Mouse (Mus musculus): ENCODE data around the gene Vps8.

The Vps8 gene

GRCm38 (mm10) chr16:21422645-21423545, at the start of gene Vps8:
Gene Vps8 (plus strand): TSS chr16:21423118.
- peak; percentile 95 for DNase-seq

GRCm38 (mm10) chr16:21373316-21373960, 49.5 kb upstream of the Vps8 start:
- no peak for DNase-seq

GRCm38 (mm10) chr16:21374067-21374466, 48.9 kb upstream of the Vps8 start:
- no peak for DNase-seq

- DNase-seq = no peak
Observed at GRCm38 (mm10) chr16:21375147-21375546, 47.8 kb upstream of the Vps8 start.

DNA sequence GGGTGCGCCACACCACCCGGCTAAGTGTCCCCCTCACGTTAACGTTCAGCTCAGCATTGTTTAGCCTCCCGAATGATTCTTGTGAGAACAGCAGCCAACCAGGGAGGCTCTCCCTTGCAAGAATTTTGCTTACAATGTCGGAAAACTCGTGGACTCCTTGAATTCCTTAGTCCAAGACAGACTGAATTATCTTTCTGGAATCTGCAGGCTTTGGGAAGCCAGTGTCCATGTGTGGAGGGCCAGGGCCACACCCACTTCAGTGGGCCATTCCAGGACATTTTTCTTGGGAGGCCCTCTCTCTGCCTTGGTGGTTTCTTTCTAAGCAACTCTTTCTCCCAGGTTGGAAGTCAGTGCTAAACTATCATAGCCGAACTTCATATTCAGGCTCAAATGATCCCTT, 46.6 kb upstream of the Vps8 start:
- no peak for DNase-seq

DNA sequence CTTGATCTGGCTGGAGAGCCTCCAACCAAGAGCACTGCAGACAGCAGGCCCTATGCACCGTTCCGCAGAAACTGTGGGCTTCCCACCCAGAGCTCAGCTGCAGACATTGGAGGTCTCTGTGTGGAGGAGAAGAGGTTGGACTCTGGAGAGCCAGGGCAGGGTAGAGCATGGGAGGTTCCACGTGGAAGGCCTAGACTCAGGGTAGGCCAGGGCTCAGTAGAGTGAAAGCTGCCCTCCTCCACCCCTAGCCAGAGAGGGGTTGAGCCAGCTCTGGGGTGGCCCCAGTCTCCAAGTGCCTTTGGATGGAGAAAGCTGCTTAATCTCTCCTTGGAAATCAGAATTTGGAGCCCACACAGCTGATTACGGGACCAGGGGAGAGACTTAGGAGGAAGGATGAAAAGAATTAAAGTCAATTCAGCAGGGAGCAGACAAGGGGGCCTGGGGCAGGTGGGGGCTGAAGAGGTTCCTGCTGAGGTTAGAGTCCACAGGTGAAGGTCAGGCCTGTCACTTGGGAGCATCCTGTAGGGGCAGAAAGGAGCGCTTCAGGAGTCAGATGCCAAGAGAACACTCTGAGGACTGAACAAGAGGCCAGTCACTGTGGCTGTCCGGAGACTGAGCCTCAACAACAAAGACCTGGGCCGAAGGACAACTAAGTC, 45.8 kb upstream of the Vps8 start:
- DNase-seq = no peak

DNA sequence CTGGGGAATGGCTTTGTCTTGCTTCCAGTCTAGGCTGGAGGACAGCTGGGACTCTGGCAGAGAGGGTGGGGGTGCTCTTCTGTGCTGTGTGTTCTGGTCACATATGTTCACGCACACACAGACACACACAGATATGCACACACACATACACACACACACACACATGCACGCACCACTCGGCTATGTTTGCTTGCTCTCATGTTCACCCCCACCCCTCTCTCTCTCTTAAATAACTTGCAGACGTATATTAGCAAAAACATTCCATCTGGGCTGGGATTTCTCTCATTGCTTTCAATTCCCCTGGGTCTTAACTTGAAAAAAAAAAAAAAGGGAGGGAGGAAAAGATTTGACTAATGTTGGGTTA, 45.3 kb upstream of the Vps8 start:
- no peak for DNase-seq

- no peak for DNase-seq
Observed at GRCm38 (mm10) chr16:21381469-21381868, 41.4 kb upstream of the Vps8 start.

DNA sequence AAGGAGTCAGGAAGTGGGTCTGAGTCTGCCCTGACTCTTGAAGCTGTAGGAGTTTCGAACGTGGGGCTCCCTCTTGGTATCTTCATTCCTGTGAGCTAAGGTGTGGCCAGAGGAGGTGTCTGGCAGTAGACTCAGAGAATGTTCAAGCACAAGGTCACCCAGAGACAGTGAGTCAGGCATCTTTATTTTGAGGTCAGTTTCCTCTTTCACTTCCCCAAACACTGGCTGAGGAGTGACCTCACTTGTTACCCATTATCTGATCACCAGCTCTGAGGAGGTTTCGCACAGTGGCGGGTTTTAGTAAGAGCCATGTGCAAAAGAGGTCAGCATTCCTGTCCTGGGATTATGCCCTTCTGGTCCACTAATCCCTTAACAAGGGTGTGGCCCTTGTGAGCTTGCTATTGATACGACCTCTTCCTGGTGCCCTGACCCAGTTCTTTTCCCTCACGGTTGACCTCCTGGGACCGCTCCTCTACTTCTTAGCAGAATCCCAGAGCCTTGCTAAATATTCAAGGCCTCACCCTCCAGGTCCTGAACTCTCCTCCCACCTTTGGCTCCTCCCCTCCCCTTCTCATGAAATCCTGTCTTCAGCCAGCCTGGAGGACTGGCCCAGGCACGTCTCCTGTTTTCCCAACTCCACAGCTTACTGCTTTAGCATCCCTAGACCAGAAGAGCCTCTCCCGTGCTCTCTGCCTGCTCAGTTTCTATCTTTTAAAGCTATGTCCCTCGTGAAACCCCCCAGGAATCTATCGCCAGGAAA, 40.6 kb upstream of the Vps8 start:
- no peak for DNase-seq

DNA sequence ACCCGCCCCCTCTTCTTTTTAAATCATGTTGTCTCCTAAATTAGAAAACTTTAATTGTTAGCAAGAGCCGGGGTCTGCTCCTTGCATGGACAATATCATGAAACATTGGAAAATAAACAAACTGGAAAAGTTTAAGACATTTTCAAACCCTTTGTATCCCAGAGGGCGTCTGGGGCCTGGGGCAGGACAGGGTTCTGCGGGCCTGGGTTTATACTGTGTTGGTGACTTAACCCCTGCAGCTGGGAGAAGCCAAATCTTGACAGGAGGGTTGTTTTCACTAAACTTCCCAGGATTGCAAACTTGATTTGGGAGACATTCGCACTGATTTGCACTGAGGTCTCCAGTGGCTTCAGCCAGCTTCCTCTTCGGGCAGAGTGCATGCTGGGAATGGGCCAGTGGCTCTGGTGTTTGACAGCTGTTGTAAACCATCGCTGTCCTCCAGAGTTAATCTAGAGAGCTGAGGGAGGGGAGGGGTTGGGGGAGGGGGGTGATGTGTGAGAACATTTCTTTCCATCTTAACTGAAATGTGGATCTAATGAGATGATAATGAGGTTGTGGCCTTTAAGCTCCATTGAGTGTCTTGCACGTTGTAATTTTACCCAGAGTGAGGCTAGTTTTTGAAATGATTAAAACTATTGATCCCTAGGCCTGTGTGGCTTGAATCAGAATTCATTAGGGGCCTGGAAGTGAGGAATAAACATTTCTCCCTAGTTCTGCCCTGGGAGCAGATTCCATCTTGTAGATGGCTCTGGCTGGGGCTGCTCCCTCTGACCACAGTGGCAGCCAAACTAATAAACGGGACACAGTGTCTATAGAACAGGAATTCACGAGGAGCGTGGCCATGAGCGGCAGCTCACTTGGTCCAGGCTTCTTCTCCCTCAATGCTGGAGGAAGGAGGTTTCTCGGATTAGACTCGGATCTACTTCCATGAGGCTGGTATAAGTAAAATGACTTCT, 36.7 kb upstream of the Vps8 start:
- DNase-seq = no peak

- no peak for DNase-seq
Observed at GRCm38 (mm10) chr16:21389316-21389715, 33.6 kb upstream of the Vps8 start.

DNA sequence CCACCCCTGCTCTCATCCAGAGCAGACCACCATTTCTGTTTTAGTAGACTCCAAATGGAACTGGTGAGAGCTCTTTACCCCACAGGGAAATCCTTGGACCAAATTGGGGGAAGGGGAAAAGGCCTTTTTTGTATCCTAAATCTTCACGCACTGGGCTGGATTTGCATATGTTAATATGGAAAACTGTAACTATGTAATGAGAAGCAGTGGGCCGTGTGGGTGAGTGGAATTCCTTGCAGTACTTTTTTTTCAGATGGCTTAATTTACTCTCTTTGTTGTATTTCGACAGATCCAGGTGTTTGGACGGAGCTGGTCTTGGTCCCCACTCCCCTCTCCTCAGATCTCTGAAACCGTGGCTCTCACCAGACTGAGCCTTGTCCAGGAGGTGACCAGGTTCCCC, 32.2 kb upstream of the Vps8 start:
- no peak for DNase-seq

DNA sequence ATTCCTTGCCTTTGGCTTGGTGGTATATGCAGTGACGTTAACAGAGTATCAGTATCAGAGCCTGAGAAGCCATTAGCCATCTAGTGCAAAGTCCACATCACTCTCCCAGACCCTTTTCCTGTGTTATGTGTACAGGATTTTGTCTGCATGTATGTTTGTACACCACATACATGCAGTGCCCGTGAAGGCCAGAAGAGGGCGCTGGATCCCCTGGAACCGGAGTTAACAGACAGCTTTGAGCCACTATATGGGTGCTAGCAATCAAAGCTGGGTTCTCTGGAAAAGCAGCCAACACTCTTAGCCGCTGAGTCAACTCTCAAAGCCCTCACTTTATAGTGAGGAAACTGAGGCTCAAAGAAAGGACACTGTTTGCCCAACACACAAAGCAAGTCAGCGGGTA, 30.8 kb upstream of the Vps8 start:
- peak; percentile 62 for DNase-seq

DNA sequence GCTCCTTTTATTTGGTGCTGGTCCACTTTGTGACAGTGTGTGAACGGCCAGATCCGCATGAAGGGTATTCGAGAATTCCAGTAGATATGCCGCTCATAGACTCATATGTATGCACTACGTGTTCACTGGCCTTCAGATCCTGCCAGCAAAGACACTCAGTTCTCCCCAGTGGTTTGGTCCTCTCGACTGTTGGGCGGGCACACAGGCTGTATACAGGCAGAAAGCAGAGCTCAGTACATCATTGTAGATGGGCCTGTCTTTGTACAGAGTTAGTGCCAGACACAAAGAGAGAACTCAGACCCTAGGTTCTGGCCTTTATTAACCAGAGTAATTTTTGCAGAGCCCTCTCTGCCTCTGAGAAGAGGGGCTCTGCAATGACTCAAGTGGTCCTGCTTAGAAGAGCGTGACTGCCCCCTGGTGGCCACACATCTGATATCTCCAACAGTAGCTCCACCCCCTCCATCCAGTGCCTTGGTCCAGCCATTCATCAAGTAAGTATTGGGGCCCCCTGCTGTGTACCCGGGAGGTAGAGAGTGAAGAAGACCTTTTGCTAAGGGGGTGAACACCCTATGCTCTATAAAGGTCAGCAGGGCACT, 30.3 kb upstream of the Vps8 start:
- DNase-seq = peak; percentile 88

DNA sequence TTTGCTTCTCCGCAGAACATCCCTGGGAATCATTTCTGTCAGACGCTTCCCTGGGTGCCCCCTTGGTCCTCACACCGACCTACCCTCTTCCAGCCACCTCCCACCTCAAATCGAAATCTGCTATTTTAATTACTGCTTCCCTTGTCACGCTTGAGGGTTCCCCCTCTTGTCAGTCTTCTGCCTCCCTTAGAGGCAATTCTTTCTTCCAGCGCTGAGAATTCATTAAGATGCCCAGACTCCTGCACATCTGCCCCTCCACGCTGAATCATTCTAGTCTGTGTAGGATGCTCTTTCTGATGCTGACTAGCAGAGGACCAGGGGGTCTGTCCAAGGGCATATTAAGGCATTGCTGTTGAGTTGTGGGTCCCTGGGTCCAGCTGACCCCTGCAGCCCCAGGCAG, 27.4 kb upstream of the Vps8 start:
- no peak for DNase-seq

DNA sequence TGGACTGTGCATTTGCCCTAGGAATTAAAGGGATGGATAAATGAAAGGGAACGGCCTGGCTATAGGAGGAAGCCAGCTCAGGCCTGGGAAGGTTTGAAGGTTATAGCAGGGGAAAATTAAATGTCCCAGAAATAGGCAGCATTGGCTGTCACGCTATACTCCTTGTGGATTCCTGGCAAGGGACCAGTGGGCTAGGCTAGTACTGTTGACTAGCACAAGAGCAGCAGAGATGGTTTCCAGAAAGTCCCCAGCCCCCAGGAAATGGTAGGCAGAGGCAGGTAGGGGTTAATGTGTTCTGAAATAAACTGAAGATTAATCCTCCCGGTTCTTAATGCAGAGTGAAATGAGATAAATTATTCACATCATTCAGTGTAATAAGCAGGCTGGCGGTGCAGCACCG, 25.2 kb upstream of the Vps8 start:
- no peak for DNase-seq

GRCm38 (mm10) chr16:21398345-21399051, 24.4 kb upstream of the Vps8 start:
- no peak for DNase-seq

GRCm38 (mm10) chr16:21399942-21400341, 23.0 kb upstream of the Vps8 start:
- DNase-seq = no peak

GRCm38 (mm10) chr16:21402068-21402467, 20.9 kb upstream of the Vps8 start:
- no peak for DNase-seq

- no peak for DNase-seq
Observed at GRCm38 (mm10) chr16:21403402-21403801, 19.5 kb upstream of the Vps8 start.

DNA sequence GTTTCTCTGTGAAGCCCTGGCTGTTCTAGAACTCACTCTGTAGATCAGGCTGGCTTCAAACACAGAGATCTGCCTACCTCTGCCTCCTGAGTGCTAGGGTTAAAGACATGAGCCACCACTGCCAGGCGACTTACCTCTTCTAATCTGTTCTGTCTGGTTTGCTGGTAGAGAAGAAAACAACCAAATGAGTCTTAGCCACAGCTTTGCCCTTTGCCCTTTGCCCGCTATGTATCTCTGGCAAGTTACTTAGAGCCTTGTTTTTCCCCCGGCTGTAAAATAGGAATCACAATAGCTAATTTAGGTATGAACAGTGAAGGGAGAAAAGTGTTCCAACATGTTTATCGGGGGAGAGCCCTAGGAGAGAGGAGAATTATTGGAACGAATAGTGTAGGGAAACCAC, 18.3 kb upstream of the Vps8 start:
- DNase-seq = no peak
